Mouse (Mus musculus) bone marrow macrophage, adult 2 months (primary cell): ENCODE measurements at regions not wholly inside any gene's neighbourhood (a gene's known extent, or its start where the extent isn't known, plus 50 kb on each side); places are given as distances from the start of the nearest gene placed in this dataset.

Source experiments
- CTCF ChIP-seq: IDR thresholded peaks from 2 replicates; pipeline ENCODE4 v1.5.1; 2012; ENCODE audit warnings: low read depth, mild to moderate bottlenecking, low read length, moderate library complexity
- POLR2A ChIP-seq: IDR thresholded peaks from 2 replicates; pipeline ENCODE4 v1.6.1; 2012; ENCODE audit warnings: mild to moderate bottlenecking, low read depth, low read length, borderline replicate concordance

DNA sequence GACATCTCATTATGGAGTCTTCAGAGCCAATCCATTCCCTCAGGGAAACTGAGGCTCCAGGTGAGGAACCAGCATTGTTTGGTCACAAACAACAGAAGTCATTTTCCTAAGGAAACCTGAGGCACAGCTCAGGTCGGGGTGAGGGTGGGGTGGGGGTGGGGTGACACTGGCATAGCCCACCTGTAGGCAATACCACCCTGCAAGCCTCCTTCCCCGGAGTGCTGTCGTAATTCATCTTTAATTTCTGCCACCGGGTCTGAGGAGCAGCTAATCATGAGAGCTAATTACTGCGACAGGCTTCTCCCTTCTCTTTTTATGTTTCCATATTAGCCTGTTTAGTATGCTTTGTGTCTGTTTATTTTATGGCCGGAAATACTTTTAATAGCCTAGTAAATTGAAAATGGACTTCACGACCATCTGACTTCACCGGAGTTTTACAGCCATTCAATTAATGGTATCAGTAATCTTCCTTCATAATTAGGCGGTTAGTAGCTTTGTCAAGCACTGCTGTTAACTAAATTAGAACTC lies 276.3 kb downstream of the Rybp start:
- TF ChIP-seq CTCF = no peak
- no peak for TF ChIP-seq POLR2A
